Mouse (Mus musculus) layer of hippocampus, adult 11-12 months (tissue): ENCODE results near the gene Rhox3g.
"Not testable (repeated sequence)": the region's sequence is repeated elsewhere in the genome, so short reads cannot be mapped to it uniquely, and the experiment has no call there.

ENCODE experiments used
- DNase-seq: peaks from one replicate; pipeline ENCODE4 v3.0.0; 2022; ENCODE audit warnings: low spot score

Rhox3g gene

GRCm38 (mm10) chrX:37628512-37628911 is at the start of gene Rhox3g:
TSS of gene Rhox3g (minus strand) at chrX:37628612.
- DNase-seq, result not testable (repeated sequence)

GRCm38 (mm10) chrX:37673177-37673576 is 44.8 kb upstream of the Rhox3g start, which contains the start of gene Rhox2h:
TSS of gene Rhox2h (minus strand) at chrX:37673277.
- not testable (repeated sequence) for DNase-seq

- not testable (repeated sequence) for DNase-seq
These were observed 40.3 kb upstream of the Rhox3g start, which contains the start of gene Rhox3h for GRCm38 (mm10) chrX:37668664-37669063. TSS of gene Rhox3h (minus strand) at chrX:37668764.

- not testable (repeated sequence) for DNase-seq
These were observed 22.8 kb upstream of the Rhox3g start, which contains the start of gene Rhox4g for GRCm38 (mm10) chrX:37651227-37651626. TSS of gene Rhox4g (minus strand) at chrX:37651327.

GRCm38 (mm10) chrX:37643370-37643769 is 15.0 kb upstream of the Rhox3g start, which contains the start of gene Rhox2g:
TSS of gene Rhox2g (minus strand) at chrX:37643470.
- not testable (repeated sequence) for DNase-seq

GRCm38 (mm10) chrX:37607604-37608003 is 20.8 kb downstream of the Rhox3g start, which contains the start of gene Rhox4f:
TSS of gene Rhox4f (minus strand) at chrX:37607704.
- not testable (repeated sequence) for DNase-seq

GRCm38 (mm10) chrX:37580692-37581091 is 47.7 kb downstream of the Rhox3g start, which contains the start of gene Rhox3f:
TSS of gene Rhox3f (plus strand) at chrX:37580992.
- not testable (repeated sequence) for DNase-seq
